Mouse (Mus musculus) neural tube, embryonic 11.5 days (tissue): ENCODE measurements around the gene Dusp1. TPM values are rescaled to one million over a fixed set of nuclear protein-coding genes. Genes with fewer than 3 reads are reported as not detected.

ENCODE experiments used
- ATAC-seq: fragments of 200-750 bp; cut with Nextera tagmentation; 2 replicates; pipeline ENCODE4 v1.8.0; 2017; ENCODE audit warnings: moderate number of reproducible peaks, mild to moderate bottlenecking, moderate TSS enrichment, moderate library complexity; ENCODE audit not compliant: insufficient read depth, low FRiP score, low TSS enrichment
- DNase-seq: peaks from one replicate; pipeline ENCODE4 v3.0.0-alpha.2; 2015; ENCODE audit warnings: low spot score
- H3K27ac ChIP-seq: fragments of 300-500 bp; sonication (generic); 2 replicates; pipeline ENCODE4 v1.5.1; 2014; ENCODE audit warnings: low read depth, mild to moderate bottlenecking, low read length
- H3K27me3 ChIP-seq: fragments of 300-500 bp; sonication (generic); 2 replicates; pipeline ENCODE4 v1.6.1; 2014; ENCODE audit warnings: mild to moderate bottlenecking, low read length, mixed read lengths; ENCODE audit not compliant: control insufficient read depth, insufficient read depth
- H3K36me3 ChIP-seq: fragments of 300-500 bp; sonication (generic); 2 replicates; pipeline ENCODE4 v1.6.1; 2014; ENCODE audit warnings: mild to moderate bottlenecking, low read length, moderate library complexity, mixed read lengths; ENCODE audit not compliant: control insufficient read depth, insufficient read depth
- H3K4me1 ChIP-seq: fragments of 300-500 bp; sonication (generic); 2 replicates; pipeline ENCODE4 v1.6.1; 2014; ENCODE audit warnings: low read length, mixed read lengths; ENCODE audit not compliant: control insufficient read depth, insufficient read depth
- H3K4me2 ChIP-seq: fragments of 300-500 bp; sonication (generic); 2 replicates; pipeline ENCODE4 v1.6.1; 2014; ENCODE audit warnings: low read depth, mild to moderate bottlenecking, moderate library complexity
- H3K4me3 ChIP-seq: fragments of 300-500 bp; sonication (generic); 2 replicates; pipeline ENCODE4 v1.5.1; 2014; ENCODE audit warnings: low read depth, low read length
- H3K9ac ChIP-seq: fragments of 300-500 bp; sonication (generic); 2 replicates; pipeline ENCODE4 v1.6.1; 2014; ENCODE audit warnings: mild to moderate bottlenecking, low read length
- H3K9me3 ChIP-seq: fragments of 300-500 bp; sonication (generic); 2 replicates; pipeline ENCODE4 v1.6.1; 2016; ENCODE audit warnings: low read length; ENCODE audit not compliant: control insufficient read depth
- WGBS: fragments of 180-500 bp; shearing (Covaris S2); extraction: QIAGEN DNeasy Blood & Tissue Kit; methylation state at CpG from one replicate; pipeline ENCODE4 v1.1.7; 2014; 5-methylcytosine and 5-hydroxymethylcytosine counted together
- polyA plus RNA-seq: library from polyadenylated mRNA; unstranded; fragments of >200 nt; fragmentation: Nextera tagmentation; extraction: Ambion mirVana; gene quantifications from 2 replicates; pipeline ENCODE4 v1.2.1, GENCODE M21; 2014

The Dusp1 gene
- polyA plus RNA-seq, 1 experiment from 2014 or later = 34.0 TPM

- no peaks in the 10 kb centered on the region for H3K9me3 ChIP-seq
- H3K4me2 ChIP-seq = no peak overlapping the region
- H3K4me3 ChIP-seq = no peak overlapping the region
- H3K27me3 ChIP-seq = no peaks in the 10 kb centered on the region
- no peaks in the 10 kb centered on the region for H3K4me1 ChIP-seq
- 94% methylated on average over 3 of the region's 3 CpGs for WGBS
- H3K27ac ChIP-seq = no peak overlapping the region
- H3K9ac ChIP-seq = no peak overlapping the region
- ATAC-seq = no peak
- no peak for DNase-seq
- peaks cover 4% of the 10 kb centered on the region for H3K36me3 ChIP-seq
These were observed 19.0 kb upstream of the Dusp1 start for GRCm38 (mm10) chr17:26580873-26581401.

GRCm38 (mm10) chr17:26579396-26579795 is 17.5 kb upstream of the Dusp1 start:
- Histone ChIP-seq H3K27me3 (no peaks in the 10 kb centered on the region), H3K36me3 (peaks cover 4% of the 10 kb centered on the region; the same call in 1 of the 2 replicates), H3K4me2 (no peak overlapping the region), H3K9ac (no peak overlapping the region), H3K27ac (no peak overlapping the region), H3K4me1 (no peaks in the 10 kb centered on the region), H3K9me3 (no peaks in the 10 kb centered on the region), H3K4me3 (no peak overlapping the region)
- 89% methylated on average over 6 of the region's 6 CpGs for WGBS
- ATAC-seq (no peak), DNase-seq (no peak)

DNA sequence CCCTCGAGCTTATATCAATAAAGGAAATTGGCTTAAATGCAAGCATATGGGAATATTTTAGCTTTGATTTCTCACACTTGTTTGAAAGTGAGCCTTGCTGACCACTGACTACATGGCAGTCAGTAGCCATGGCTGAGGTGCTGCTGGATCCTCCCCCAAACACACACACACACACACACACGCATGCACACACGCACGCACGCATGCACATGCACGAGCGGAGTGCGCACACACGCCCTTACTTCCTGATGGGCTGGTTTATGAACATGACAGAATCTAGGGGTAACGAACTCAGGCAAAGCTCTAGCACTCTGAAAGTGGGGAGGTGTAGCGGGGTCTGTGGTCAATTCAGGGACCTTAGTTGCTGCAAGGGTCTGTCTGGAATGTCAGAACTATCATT is 16.8 kb upstream of the Dusp1 start:
- H3K9me3 ChIP-seq = no peaks in the 10 kb centered on the region
- WGBS = 97% methylated on average over 11 of the region's 11 CpGs
- DNase-seq (no peak), ATAC-seq (no peak)
- no peak overlapping the region for H3K4me3 ChIP-seq
- no peak overlapping the region for H3K9ac ChIP-seq
- H3K27me3 ChIP-seq = no peaks in the 10 kb centered on the region
- peaks cover 4% of the 10 kb centered on the region; the same call in 1 of the 2 replicates for H3K36me3 ChIP-seq
- no peak overlapping the region for H3K4me2 ChIP-seq
- no peak overlapping the region for H3K27ac ChIP-seq
- H3K4me1 ChIP-seq = no peaks in the 10 kb centered on the region

DNA sequence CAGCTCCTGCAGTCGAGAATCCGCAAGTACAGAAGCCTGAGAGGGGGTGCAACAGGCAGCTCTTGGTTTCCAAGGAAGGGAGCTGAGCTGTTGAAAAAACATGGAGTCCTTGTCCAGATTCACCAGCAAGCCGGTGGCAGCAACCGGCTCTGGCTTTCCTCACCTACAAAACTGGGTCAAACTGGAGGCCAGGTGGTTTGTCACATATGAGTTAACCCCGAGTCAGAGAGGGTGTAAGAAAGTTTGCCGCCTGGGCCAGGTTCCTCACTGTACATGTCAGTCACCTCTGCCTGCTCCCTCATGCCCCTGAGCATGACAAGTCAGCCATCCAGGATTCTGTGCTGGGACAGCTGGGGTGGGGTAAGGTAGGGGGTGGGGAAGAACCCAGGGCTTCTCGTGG is 16.2 kb upstream of the Dusp1 start:
- no peak overlapping the region for H3K27ac ChIP-seq
- H3K4me1 ChIP-seq = no peaks in the 10 kb centered on the region
- H3K36me3 ChIP-seq = peaks cover 4% of the 10 kb centered on the region; the same call in 1 of the 2 replicates
- no peaks in the 10 kb centered on the region for H3K27me3 ChIP-seq
- DNase-seq (no peak), ATAC-seq (no peak)
- no peak overlapping the region for H3K4me2 ChIP-seq
- no peak overlapping the region for H3K4me3 ChIP-seq
- no peak overlapping the region for H3K9ac ChIP-seq
- WGBS = 94% methylated on average over 7 of the region's 7 CpGs
- H3K9me3 ChIP-seq = no peaks in the 10 kb centered on the region

DNA sequence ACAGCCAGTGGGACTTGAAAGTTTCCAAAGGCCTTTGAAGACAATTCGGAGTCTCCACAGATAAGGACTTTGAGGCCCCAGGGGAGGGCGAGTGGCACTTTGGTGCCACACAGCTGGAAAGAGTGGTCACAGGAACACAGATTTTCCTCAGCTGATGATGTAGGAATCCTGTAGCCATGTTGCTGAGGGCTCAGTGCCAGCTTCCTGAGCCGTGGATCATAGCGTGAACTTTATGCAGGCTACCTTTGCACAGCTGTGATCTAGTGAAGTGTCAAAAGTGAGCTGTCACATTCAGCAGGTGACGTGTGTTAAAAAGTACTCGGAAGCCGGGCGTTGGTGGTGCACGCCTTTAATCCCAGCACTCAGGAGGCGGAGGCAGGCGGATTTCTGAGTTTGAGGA is 15.4 kb upstream of the Dusp1 start:
- no peak for ATAC-seq
- Histone ChIP-seq H3K4me1 (no peaks in the 10 kb centered on the region), H3K36me3 (peaks cover 4% of the 10 kb centered on the region; the same call in 1 of the 2 replicates), H3K27ac (no peak overlapping the region), H3K27me3 (no peaks in the 10 kb centered on the region), H3K9ac (no peak overlapping the region), H3K4me2 (no peak overlapping the region), H3K4me3 (no peak overlapping the region), H3K9me3 (no peaks in the 10 kb centered on the region)
- no peak for DNase-seq
- WGBS = 93% methylated on average over 11 of the region's 11 CpGs

- H3K27me3 ChIP-seq = no peaks in the 10 kb centered on the region
- ATAC-seq = no peak
- no peak overlapping the region for H3K27ac ChIP-seq
- WGBS = 88% methylated on average over 7 of the region's 7 CpGs
- DNase-seq = no peak
- peaks cover 4% of the 10 kb centered on the region; the same call in 1 of the 2 replicates for H3K36me3 ChIP-seq
- no peaks in the 10 kb centered on the region for H3K9me3 ChIP-seq
- H3K4me1 ChIP-seq = no peaks in the 10 kb centered on the region
- H3K9ac ChIP-seq = no peak overlapping the region
- H3K4me2 ChIP-seq = no peak overlapping the region
- no peak overlapping the region for H3K4me3 ChIP-seq
These were observed 14.9 kb upstream of the Dusp1 start for GRCm38 (mm10) chr17:26576833-26577232.

- ATAC-seq = no peak
- Histone ChIP-seq H3K4me1 (no peaks in the 10 kb centered on the region), H3K4me2 (no peak overlapping the region), H3K9me3 (no peaks in the 10 kb centered on the region), H3K4me3 (no peak overlapping the region), H3K36me3 (peaks cover 2% of the 10 kb centered on the region; the same call in 1 of the 2 replicates), H3K27ac (no peak overlapping the region), H3K27me3 (no peaks in the 10 kb centered on the region), H3K9ac (no peak overlapping the region)
- DNase-seq = no peak
- 87% methylated on average over 12 of the region's 12 CpGs for WGBS
These were observed 14.1 kb upstream of the Dusp1 start for GRCm38 (mm10) chr17:26575786-26576690.

DNA sequence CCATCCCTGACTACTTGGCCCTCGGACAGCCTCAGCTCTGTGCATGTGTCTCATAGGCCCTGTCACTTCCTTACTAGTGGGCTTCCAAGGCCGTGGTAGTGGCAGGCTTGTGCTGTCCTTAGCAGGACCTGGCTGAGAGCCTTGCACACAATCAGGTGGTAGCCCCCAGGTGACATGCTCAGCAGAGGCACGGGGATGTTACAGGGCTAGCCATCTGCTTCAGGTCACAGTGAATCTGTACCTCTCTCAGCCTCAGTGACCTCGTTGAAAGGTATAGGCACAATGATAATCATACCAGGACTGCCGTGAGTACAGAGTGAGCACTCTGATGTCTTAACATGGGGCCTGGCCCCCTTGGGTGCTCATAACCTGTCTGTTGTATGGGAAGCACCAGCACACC is 12.8 kb upstream of the Dusp1 start:
- no peak overlapping the region for H3K27ac ChIP-seq
- DNase-seq = no peak
- no peak overlapping the region for H3K4me2 ChIP-seq
- H3K27me3 ChIP-seq = no peaks in the 10 kb centered on the region
- no peak for ATAC-seq
- H3K9ac ChIP-seq = no peak overlapping the region
- no peak overlapping the region for H3K4me3 ChIP-seq
- H3K9me3 ChIP-seq = no peaks in the 10 kb centered on the region
- H3K36me3 ChIP-seq = peaks cover 2% of the 10 kb centered on the region; the same call in 1 of the 2 replicates
- WGBS = 94% methylated on average over 5 of the region's 5 CpGs
- no peaks in the 10 kb centered on the region for H3K4me1 ChIP-seq

DNA sequence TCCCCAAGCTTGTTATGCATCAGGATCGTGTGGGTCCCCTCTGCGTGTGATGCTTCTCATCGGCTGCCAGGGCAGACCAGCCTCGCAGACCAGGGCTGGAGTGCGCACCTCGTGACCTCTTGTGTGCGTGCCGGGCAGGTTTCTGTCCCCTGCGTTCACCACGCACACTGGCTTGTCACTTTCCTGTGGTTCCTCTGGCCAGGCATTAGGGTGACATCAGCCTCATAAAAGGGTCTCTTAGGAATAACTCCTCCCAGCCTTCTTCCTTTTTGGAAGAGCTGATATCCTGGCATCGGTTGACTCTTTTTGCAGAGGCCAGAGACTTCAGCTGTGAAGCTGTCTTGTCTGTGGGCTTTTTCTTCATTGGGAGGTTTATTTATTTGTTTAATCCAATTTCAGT is 12.2 kb upstream of the Dusp1 start:
- no peak overlapping the region for H3K27ac ChIP-seq
- H3K4me1 ChIP-seq = no peaks in the 10 kb centered on the region
- H3K27me3 ChIP-seq = no peaks in the 10 kb centered on the region
- peaks cover 2% of the 10 kb centered on the region; the same call in 1 of the 2 replicates for H3K36me3 ChIP-seq
- no peaks in the 10 kb centered on the region for H3K9me3 ChIP-seq
- DNase-seq = no peak
- no peak for ATAC-seq
- H3K4me2 ChIP-seq = no peak overlapping the region
- 89% methylated on average over 11 of the region's 11 CpGs for WGBS
- no peak overlapping the region for H3K4me3 ChIP-seq
- no peak overlapping the region for H3K9ac ChIP-seq
